Mouse (Mus musculus) adrenal gland, postnatal 4 days (tissue): ENCODE results near the gene Pawr. TPM values are rescaled to one million over a fixed set of nuclear protein-coding genes. Genes with fewer than 3 reads are reported as not detected.
"Not testable (repeated sequence)": the region's sequence is repeated elsewhere in the genome, so short reads cannot be mapped to it uniquely, and the experiment has no call there.

Source experiments
- DNase-seq, 2 experiments: peaks; one replicate each; pipeline ENCODE4 v3.0.0; 2021 to 2022; ENCODE audit warnings: low spot score in 2 of 2, mixed read lengths in 2 of 2
- total RNA-seq, 2 experiments: library from RNA; stranded (reverse); gene quantifications; 2 replicates each; pipeline ENCODE4 v1.2.3; 2021

Gene Pawr
- total RNA-seq, 2 experiments from 2014 or later: 9.1 to 13.4 TPM

GRCm38 (mm10) chr10:108432194-108432593 is 100.3 kb downstream of the Pawr start:
- DNase-seq: no peak

GRCm38 (mm10) chr10:108433976-108434375 is 102.1 kb downstream of the Pawr start:
- DNase-seq: no peak

DNA sequence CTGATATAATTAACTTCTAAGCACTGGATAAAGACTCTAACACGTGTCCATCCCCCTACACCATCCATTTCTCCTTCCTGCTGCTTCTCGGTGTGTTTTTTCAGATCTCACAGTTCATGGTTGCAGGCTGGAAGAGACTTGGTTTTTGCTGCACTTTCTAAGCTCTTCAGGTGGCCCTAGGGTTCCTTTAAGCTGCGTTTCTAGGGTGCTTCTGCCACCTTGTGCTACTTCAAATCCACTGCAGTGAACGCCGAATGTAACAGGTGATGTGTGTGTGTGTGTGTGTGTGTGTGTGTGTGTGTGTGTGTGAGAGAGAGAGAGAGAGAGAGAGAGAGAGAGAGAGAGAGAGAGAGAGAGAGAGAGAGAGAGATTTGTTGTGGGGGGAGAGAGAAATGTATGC is 103.7 kb downstream of the Pawr start:
- no peak for DNase-seq

DNA sequence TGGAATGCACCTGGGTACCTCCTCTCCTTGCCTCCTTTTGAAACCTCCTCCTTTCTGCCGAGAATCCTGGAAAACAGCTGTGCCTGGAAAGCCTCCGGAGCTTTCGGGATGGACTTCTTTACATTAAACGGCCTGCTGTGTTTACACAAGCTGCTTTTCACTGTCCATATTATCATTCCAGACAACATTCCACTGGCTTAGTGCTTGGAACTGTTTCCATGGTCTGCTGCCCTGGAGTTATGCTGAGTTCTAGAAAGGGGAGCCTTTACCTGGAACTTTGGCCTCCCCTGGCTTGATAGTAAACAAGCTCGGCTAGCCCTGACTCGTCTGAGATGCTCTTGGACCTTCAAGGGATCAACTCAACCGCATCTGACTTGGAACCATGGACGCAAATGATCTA is 104.4 kb downstream of the Pawr start:
- no peak for DNase-seq

- not testable (repeated sequence) for DNase-seq
Measured at GRCm38 (mm10) chr10:108440251-108440650, 108.3 kb downstream of the Pawr start.

DNA sequence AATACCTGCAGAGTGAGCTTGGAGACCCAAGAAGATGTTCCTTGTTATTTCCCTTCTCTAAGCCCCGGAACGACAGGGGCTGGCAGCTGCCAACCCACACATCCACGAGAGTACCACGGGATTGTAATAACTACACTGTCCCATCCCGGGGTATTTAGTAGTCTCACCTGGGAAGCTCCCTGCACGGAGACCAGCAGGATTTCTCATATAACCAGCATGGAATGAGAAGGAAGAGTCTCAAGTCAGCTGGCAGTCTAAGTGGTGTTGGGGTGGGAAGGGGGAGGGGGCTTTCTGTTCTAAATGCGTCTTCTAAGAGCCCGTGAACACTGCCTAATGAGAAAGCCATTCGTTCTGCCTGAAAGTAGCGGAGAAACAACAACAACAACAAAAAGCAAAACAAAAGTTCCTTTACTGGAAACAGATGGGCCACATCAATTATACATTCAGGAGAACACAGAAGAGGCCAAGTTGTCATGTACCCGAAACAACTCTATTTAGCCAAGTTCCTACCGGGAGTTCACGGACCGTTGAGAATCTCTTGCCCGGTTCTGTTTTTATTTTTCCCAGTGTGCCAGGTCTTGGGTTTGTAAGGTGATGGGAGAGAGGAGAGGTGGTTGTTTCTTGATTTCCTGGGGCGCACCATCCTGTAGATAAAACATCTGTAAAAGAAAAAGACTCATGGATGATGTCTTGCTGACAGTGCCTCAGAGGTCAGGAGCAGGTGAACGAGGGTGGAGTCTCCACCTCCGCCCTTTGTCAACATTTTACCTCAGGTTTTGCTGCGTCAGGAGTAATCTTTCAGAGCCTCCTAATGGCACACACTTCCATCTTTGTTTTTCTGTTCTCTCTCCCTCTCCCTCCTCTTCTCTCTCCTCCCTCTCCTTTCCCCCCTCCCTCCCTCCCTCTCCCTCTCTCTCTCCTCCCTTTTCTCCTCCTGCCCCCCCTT is 112.3 kb downstream of the Pawr start:
- DNase-seq: no peak

DNA sequence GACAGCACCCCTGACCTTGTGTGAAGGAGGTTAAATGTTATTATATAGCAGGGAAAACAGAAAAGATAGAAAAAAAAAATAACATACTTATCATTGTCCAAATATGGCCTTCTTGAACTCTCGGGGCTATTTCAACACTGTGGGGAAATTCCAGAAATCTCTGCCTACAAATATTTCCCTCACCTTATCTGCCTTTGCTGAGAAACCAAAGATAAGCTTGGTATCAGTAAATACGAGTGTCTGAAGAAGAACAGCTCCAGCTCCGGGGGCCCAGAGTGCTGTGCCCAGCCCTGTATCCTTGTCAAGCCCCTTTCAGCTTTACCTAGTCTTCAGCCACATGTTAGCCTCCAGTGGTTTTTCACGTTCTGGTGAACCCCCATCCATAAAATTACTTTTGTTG is 113.2 kb downstream of the Pawr start:
- DNase-seq: no peak

DNA sequence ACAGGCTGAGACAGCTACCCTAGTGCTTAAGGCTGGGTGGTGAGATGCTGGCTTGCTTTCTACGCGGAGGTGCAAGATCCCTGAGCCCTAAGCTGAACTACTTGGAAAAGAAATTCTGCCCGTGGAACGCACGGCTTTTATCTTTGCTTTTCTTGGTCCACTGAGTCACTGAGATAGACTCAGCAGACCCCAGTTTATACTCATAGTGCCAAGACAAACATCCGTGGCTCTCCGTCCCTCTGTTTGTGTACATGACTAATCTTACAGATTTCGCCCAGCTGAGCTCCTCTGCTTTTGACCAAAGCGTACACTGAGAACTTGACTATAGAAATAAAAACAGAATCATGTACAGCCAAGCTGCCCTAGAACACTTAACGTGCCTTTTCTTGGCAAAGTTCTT is 113.7 kb downstream of the Pawr start:
- DNase-seq: no peak

DNA sequence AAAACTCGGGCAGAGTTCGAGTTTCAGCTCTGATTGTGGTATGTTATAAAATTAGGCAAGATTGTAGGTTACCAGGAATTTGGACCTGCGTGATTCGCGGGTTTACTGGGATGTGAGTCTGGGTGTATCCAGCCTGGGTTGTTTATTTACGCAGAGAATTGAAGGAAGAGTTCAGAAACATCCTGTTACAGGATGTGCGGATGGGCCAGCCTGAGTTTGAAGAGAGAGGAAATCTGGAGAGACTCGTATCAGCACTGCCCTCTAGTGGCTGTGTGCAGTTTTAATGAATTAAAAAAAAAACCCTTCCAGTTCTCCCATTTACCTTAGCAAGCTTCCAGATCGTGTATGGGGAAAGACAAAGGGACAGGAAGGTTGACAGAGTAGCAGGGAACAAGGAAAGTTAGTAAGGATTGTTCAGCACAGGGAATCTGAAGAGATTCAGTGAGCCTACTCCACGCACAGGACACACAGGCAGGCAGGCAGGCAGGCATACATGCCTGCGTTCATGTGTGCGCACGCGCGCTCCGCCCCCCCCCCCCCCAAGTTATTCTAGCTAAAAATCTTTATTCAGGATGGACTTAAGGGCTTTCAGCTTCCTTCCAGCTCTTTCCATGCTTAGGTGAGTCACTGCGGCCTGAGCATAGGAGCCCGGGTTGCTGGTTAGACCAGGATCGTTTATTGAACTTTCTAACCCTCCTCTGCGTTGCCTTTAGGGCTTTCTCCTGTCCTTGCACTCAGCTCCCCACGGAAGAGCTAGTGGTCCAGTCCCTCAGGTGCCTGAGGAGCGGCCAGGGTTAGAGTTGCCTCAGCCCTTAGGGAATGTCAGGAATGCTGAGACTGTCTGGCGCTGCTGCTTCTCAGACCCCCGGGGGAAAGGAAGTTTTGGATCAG is 114.4 kb downstream of the Pawr start:
- peak in 1 of 2 experiments; percentile 18 for DNase-seq

DNA sequence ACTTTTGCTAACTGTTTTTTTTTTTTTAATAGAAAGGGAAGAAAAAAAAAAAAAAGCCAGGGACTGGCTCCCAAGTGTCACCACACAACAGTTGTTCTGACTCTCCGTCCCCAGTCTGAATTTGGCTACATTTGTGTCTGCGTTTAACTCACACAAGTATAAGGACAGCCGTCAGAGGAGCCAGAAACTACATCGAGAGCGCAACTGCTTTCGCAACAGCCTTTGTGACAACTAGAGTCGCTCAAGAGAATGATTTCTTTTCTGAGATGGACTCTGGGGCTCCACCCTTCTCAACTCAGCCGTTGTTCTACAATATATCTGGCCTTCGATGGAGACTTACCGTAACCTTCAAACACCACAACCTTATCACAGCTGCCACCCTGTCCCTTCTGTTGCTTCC is 115.3 kb downstream of the Pawr start:
- DNase-seq: no peak

GRCm38 (mm10) chr10:108448421-108448820 is 116.5 kb downstream of the Pawr start:
- no peak for DNase-seq

DNA sequence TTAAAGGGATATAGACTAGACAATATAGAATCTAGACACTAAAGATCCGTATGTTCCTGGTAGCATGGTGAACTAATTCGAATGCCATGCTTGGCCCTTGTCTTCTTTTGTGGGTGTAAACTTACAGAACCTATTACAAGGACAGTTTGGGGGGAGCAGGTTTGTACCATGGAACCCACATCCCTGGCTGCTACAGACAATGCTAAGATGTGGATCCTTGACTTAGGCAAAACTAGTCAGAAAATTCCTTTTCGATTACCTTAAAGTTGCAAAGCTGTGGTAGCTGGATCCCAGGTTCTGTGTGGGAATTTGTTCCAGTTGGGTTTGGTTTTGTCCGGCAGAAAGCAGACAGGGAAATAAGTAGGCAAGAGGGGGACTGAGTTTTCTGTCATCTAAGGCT is 118.5 kb downstream of the Pawr start:
- no peak for DNase-seq

GRCm38 (mm10) chr10:108451516-108451915 is 119.6 kb downstream of the Pawr start:
- DNase-seq: no peak

- no peak for DNase-seq
Measured at GRCm38 (mm10) chr10:108452421-108452820, 120.5 kb downstream of the Pawr start.

- DNase-seq: no peak
Measured at GRCm38 (mm10) chr10:108453561-108453960, 121.6 kb downstream of the Pawr start.

GRCm38 (mm10) chr10:108454691-108455117 is 122.8 kb downstream of the Pawr start:
- DNase-seq: no peak

DNA sequence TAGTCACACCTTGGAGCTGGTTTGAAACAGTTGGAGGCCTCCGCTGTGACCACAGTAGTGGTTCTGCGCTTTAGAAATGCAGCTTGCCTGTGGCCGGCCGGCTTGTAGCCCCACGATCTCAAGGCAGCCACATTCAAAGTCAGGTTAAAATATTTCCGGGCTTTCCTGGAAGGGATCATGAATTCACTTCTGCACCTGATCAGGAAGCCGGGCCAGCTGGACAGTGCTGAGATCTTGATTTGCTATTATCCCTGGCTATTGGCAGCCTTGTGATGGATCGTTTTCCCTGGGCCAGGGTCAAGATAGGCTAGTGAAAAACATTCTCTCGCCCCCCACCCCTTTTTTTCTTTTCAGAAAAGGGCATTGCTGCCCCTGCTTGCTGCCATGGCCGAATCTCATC is 123.3 kb downstream of the Pawr start:
- DNase-seq: no peak

- no peak for DNase-seq
Measured at GRCm38 (mm10) chr10:108455883-108456282, 124.0 kb downstream of the Pawr start.

GRCm38 (mm10) chr10:108457054-108457453 is 125.1 kb downstream of the Pawr start:
- no peak for DNase-seq

GRCm38 (mm10) chr10:108461862-108462261 is 129.9 kb downstream of the Pawr start:
- no peak for DNase-seq
